Mouse (Mus musculus) retina, embryonic 14.5 days (tissue): Measurements from ENCODE around the gene Dusp3.
A peak's percentile ranks its signal among the peaks of the same experiment; 100 is the strongest.

Source experiments
- DNase-seq: peaks from one replicate; pipeline ENCODE4 v3.0.0-alpha.2; 2015; ENCODE audit warnings: low spot score

Gene Dusp3

DNA sequence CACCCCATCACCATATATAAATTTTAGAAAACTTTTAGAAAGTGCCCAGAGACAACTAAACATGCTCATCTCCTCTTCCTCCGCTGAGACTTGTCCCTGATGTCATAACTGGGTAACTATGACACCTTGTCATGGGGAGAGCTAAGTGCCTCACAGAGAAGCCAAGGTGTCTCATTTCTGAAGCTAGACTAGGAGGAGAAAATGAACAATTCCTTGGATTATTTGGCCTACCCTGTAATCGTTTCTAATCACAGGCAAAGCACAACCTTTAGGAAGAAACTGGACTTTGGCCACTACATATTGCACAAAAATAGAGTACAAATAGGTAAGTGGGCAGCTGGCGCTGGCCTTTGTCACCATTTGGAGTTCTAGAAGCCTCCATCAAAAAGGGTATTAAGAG is at the start of gene Dusp3:
TSS of gene Dusp3 (minus strand) at position 101 of the 400 bp plus-strand sequence.
- no peak for DNase-seq

GRCm38 (mm10) chr11:102036336-102036735 is 49.5 kb upstream of the Dusp3 start:
- no peak for DNase-seq

- DNase-seq: no peak
Observed at GRCm38 (mm10) chr11:102035456-102035960, 48.7 kb upstream of the Dusp3 start.

DNA sequence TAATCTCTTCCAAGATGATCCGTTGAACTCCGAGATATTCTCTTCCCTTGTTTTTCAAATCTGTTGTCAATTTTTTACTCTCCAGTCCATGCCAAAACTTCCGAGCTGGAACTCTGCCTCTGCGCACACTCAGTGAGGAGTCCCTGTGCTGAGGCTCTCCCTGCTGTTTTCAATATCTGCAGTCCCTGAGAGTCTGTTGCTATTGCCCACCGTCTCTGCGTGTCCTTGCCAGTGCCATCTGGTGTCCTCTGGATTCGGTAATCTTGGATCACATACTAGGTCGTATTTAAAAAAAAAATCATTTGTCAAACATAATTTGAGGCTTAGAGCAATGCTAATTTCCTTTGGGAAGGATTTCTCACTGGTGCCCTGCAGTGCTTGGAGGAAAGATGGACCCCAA is 48.1 kb upstream of the Dusp3 start:
- no peak for DNase-seq

- no peak for DNase-seq
Observed at GRCm38 (mm10) chr11:102033055-102033591, 46.3 kb upstream of the Dusp3 start.

DNA sequence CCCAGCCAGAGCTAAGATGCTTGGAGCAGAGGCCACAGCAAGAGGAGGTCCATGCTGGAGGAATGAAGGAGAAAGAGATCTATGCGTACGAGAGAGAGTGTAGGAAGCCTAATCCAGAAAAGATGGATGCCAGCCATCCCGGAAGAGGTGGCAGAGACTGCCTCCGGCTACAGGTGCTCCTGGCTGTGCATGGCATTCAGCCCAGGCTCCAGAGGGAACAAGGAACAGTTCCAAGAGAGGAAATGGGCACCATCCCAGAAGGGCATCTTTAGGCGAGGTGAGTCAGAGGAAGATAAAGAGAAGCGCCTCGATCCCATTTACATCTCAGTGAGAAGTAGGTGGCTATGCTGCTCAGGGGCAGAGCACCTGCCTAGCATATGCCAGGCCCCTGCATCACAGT is 44.3 kb upstream of the Dusp3 start:
- no peak for DNase-seq

DNA sequence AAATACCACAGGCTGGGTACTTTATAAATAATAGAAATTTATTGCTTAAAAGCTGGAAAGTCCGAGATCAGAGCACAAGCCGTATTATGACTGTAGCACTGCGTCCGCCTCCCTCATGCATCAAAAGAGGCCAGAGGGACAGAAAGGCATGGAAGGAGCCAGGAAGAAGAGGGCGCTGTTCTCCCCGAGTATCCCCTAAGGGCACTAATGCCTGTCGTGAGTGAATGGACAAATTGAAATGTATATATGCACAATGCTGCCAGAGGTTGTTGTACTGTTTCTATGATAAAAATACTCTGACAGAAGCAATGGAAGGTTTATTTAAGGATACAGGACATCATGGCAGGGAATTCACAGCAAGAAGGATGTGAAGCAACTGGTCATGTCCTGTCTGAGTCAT is 43.2 kb upstream of the Dusp3 start:
- no peak for DNase-seq

DNA sequence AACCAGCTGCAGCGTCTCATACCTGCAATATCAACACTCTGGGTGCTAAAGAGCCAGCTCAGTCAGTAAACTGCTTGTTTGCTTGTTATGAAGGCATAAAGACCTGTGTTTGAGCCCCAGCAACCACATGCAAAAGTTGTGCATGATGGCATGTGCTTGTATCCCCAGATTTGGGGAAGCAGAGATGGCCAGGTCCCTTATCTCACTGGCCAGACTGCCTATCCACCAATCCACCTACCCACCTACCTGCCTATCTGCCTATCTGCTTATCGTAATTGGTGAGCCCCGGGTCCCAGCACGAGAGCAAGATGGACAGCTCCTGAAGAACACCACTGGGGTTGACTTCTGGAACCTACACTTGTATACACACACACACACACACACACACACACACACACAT is 42.5 kb upstream of the Dusp3 start:
- no peak for DNase-seq

DNA sequence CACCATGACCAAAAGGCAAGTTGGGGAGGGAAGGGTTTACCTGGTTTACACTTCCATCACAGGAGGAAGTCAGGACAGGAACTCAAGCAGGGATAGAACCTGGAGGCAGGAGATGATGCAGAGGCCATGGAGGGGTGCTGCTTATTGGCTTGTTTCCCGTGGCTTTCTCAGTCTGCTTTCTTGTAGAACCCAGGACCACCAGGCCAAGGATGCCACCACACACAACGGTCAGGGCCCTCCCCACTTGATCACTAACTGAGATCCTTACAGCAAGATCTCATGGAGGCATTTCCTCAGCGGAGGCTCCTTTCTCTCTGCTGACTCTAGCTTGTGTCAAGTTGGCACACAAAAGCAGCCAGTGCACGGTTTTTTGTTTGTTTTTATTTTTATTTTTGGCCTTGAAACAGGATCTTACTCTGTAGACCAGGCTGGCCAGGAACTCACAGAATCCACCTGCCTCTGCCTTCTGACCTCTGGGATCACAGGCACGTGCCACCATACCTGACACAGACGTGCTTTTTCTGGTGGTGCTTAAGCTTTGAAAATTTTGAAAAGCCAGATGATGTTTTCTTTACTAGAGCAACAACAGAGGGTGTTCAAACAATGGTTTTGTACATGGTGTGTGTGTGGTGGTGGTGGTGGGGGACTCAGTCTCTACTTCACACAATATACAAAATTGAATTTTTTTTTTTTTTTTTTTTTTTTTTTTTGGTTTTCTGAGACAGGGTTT is 41.4 kb upstream of the Dusp3 start, which contains the start of gene Mpp3:
TSS of gene Mpp3 (minus strand) at position 375 of the 730 bp plus-strand sequence.
- DNase-seq: no peak

GRCm38 (mm10) chr11:102027361-102028017 is 40.7 kb upstream of the Dusp3 start:
- DNase-seq: peak; percentile 43

GRCm38 (mm10) chr11:102026694-102027360 is 40.0 kb upstream of the Dusp3 start:
- peak; percentile 83 for DNase-seq

GRCm38 (mm10) chr11:102025991-102026660 is 39.3 kb upstream of the Dusp3 start:
- no peak for DNase-seq

- no peak for DNase-seq
Observed at GRCm38 (mm10) chr11:102025354-102025753, 38.5 kb upstream of the Dusp3 start.

GRCm38 (mm10) chr11:102024875-102025274 is 38.1 kb upstream of the Dusp3 start:
- no peak for DNase-seq

DNA sequence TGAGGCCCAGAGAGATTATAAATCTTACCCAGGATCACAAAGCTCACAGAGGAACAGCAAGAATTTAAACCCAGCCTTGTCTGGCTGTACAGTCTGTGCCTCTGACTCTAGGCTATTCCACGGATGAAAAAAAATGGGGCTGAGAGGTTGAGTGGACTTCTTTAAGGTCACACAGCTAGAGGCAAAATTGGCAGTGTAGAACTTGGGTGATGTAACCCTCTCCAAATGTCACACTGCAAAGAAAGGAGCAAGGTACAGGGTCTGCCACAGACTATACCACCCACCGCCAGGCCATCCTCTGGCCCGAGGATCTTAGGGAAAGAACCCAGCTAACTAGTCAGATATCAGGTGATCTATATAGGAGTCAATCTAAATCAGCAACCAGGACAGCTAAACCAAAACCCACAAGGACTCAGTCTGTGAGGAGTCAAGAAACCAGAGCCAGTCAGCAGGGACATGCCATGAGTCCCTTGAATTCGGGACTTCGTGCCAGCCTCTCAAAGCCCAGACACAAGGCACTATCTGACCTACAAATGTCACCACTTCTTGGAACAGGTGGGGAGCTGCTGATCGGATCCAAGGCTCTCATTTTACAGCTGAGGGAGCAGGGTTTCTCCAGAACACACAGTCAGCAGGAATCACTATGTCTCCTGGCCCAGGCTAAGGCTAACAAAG is 37.4 kb upstream of the Dusp3 start:
- no peak for DNase-seq

GRCm38 (mm10) chr11:102023406-102023805 is 36.6 kb upstream of the Dusp3 start:
- DNase-seq: no peak

GRCm38 (mm10) chr11:102021196-102021595 is 34.4 kb upstream of the Dusp3 start:
- no peak for DNase-seq

DNA sequence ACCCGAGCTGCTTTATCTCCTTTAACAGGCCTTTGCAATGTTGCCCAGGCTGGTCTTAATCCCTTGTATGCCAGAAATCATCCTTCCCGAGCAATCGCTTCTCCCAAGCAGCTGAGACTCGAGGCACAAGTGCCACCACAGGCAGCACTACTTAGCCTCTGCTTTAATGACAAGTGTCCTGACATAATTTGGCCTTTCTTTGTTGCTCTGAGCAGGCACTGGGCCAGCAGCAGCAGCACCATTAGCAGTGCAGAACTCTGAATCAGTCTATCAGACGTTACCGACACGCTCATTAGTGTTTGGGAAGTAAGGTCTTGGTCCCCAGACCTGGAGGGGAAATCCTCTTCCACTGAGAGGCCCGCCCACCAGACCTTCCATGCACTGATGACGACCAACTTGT is 32.9 kb upstream of the Dusp3 start:
- no peak for DNase-seq

DNA sequence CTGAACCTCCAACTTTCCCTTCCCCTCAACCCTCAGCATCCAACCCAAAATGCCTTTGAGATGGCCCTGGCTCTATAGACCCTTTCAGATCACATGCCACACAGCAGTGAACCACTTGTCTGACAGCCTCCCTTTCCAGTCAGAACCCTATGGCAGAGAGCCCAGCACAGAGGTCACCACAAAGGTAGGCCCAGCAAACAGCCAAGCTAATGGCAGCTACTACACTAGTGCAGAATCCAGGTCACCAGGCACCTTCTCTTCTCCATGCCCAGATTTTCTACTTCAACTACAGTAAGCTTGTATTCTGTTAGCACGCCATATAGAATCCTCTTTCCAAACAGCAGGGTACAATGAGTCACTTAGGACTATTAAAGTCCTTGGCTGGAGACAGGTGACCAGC is 29.3 kb upstream of the Dusp3 start:
- DNase-seq: no peak

DNA sequence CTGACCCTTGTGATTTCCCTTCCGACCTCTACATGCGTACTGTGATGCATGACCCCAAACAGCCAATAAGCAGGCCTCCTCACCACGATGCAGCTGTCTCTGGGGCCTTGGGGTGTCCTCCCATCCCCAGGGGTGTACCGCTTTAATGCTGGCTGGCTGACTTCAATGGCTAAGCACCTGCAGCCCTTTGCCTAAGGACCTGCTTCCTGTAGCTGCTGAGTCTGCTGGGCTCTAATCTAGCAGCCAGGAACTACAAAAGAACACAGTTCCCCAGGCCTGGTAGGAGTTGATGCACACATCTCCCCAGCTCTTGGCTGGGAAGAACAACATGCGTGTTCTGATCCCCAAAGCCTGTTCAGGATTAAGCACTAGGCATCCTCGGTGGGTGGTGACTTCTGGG is 28.7 kb upstream of the Dusp3 start:
- DNase-seq: no peak

DNA sequence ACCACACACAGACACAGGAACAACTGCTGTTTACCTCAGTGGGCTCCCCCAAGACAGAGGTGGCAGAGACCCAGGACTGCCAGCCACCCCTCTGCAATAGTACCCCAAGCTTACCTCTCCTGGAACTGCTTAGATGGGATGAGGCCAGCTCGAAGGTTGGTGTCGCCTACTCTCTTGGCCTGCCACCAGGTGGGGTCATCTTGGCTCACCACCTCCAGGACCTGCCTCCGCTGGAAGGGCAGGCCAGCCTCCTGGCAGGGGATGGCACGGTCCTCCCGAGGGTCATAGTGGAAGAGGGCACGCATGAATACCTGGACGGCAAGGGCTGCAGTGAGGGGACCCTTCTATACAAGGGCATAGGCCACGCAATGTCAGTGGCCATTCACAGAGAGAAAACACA is 26.4 kb upstream of the Dusp3 start:
- DNase-seq: no peak

DNA sequence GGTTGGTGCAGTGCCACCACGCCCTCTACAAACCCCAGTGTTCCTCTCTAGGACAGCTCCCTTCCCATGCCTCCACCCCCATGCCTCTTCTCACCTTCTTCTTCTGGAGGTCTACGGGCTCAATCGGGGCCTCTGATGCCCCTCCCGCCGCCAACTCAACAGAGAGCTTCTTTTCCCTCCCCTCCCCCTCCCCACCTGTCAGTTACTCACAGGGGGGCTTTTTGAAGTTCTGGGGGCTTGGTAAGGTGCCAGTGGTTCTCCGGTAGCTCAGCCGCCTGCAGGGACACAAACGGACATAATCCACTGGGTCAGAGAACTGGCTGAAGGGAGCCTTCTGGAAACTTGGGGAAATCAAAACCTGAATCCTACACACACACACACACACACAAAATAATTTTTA is 24.7 kb upstream of the Dusp3 start:
- DNase-seq: no peak
